Mouse (Mus musculus) adrenal gland, postnatal 10 days (tissue): ENCODE measurements around the gene Stra6. TPM values are rescaled to one million over a fixed set of nuclear protein-coding genes. Genes with fewer than 3 reads are reported as not detected.
A peak's percentile ranks its signal among the peaks of the same experiment; 100 is the strongest.

Experiments used
- DNase-seq: peaks from one replicate; pipeline ENCODE4 v3.0.0; 2021; ENCODE audit warnings: mixed read lengths
- total RNA-seq, 2 experiments: library from RNA; stranded (reverse); gene quantifications; 2 replicates each; pipeline ENCODE4 v1.2.3; 2021

The Stra6 gene
- total RNA-seq, 2 experiments from 2014 or later = 1.1 to 1.3 TPM

DNA sequence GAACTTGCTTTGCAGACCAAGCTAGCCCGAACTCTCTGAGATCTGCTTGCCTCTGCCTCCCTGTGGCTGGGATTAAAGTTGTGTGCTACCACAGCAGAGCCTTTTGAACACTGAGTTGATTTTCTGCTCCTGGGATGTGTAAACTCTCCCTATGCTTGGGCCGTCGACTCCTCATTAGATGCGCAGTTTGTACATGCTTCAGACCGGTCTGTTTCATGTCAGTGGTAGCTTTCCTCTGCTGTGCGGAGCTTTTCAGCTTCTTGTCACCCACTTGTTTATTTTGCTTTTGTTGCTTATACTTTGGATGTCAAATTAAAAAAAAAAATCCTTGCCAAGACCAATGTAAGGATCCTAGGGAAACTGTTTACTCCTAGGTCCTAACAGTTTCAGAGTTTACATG lies 32.4 kb downstream of the Stra6 start:
- no peak for DNase-seq

GRCm38 (mm10) chr9:58096629-58097301 lies 33.2 kb downstream of the Stra6 start:
- no peak for DNase-seq

DNA sequence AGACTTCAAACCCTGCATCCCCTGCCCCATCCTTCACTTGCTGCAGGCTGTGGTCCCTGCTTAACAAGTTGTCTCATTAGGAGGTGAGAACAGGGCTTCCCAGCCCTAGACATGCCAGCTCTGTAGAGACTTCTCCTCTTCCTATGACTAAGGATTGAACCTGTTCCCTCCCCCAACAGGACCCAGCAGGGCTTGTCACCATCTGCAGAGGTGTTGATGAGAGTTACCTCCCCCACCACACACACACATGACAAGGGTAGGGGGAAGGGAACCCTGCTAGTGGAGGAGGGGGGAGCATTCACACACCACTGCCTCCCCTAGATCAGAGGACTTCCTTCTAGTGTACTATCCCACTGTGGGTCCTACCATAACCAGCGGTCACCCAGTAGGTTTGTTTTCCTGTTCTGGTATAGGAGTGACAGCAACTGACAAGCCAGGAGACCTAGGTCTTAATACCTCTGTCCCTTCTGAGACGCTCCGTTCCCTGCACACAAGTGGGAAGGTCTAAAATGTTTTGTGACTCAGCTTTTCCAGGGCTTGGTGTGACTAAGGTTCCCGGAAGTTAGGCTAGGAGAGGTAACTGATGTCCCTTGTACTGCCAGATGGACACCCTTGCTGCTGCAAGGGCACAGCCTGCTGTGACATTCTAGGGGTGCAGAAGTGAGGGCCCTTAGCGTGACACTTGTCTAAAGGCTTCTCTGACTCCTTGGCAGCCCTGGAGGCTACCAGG lies 36.4 kb downstream of the Stra6 start:
- peak; percentile 13 for DNase-seq

GRCm38 (mm10) chr9:58102013-58102412 lies 38.4 kb downstream of the Stra6 start:
- no peak for DNase-seq

DNA sequence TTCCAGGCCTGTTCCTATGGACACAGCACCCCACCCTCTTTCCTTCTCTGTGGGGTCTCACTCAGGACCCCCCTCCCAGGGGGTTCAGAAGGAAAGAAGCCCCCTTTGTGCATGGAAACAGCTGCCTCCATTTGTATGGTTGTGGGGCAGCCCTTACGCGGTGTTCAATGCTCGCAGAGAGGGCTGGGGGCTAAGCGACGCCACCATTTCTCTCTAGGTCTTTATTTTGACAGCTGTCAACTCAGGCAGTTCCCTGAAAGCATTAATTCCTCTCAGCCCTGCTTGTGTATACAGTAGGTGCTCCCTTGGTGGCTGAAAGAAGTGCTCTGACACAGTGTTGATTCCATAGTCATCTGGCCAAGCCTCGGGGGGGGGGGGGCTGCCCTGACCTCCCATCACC lies 40.1 kb downstream of the Stra6 start:
- DNase-seq = no peak

- DNase-seq = peak; percentile 36
Observed at GRCm38 (mm10) chr9:58105595-58106169, 42.1 kb downstream of the Stra6 start.

DNA sequence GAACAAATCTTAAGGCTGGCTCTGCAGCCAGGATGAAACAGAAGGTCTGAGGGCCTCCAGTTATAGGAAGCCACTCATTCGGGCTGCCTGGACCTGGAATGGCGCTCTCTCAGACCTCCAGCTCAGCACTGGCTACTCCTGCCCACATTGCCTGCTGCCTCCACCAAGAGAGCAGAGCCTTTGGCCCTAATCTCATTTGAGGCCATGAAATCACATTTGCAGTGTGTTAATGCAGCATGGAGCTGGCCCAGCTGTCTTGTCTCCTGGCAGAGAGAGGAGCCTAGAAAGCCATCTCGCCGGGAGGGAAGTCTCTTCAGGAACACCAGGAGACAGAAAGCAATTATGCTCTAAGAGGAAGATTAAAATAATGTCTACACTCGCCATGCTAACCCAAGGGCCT lies 43.9 kb downstream of the Stra6 start:
- DNase-seq = no peak

DNA sequence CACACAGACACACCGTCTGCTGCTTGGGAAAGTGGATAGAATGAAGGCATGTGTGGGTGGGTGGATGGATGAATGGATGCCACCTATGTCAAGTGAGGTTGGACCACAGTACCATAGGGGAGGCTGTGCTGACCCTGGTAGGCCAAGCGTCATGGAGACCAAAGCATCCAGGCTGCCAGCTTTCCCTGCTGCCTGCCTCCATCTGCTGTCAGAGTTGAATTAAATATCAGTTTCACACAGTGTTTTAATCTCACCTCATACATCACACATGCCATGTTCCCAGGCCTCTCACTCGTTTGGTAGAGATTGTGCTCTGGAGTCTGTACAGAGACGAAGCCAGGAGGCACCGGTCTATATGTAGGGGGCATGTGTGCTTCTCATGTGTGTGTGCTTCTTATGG lies 47.2 kb downstream of the Stra6 start:
- DNase-seq = no peak

DNA sequence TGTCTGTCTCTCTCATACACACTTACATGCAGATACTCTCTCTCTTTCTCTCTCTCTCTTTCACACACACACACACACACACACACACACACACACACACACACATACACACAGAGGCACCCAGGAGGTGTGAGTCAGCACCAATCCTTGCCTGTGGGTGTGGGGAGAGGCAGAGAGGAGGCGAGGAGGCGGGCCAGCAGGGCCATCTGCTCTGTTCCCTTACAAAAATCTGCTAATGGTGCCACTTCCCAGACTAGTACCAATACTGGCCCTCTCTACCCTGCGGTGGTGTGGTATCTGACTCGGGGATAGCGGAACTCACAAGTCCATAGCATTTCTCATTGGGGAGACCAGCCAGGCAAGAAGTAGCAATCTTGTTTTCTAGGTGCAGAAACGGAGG lies 47.8 kb downstream of the Stra6 start:
- DNase-seq = peak; percentile 56

DNA sequence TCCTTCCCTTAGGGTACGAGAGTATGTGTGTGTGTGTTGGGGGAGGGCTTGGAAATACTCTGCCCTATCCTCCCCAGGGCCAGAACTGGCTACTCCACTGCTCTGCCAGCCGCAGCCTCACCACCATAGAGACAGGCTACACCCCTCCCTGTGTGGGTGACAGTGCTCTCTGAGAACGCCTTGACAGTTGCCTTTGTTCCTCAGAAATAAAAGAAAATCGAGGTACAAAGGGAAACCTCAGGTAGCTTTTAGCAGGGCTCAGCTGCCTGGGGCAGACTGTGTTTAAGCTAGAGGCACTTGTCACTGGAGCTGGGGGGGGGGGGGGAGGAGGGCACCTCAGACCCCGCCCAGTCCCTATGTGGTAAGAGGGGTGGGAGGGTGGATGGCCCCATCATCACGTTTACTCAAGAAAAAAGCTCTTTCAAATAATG lies 48.7 kb downstream of the Stra6 start:
- DNase-seq = no peak

DNA sequence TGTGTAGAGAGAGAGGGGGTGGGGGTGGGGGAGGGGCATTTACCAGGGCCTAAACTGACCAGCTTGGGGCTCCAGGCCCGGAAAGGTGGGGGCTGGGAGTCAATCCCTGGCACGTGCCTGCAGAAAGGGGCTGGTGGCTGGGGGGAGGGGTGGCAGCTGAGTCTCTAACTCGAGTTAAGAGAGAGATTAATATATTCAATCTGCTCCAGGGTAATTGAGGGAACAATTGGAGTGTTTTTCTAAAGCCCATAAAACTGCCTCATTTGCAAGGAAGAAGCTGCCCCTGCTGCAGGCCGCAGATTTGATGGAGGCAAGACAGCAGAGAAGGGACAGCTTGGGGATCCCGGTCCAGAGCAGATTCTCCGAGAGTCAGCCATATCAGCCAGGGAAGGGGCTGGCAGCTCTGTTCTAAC lies 49.3 kb downstream of the Stra6 start:
- DNase-seq = no peak

DNA sequence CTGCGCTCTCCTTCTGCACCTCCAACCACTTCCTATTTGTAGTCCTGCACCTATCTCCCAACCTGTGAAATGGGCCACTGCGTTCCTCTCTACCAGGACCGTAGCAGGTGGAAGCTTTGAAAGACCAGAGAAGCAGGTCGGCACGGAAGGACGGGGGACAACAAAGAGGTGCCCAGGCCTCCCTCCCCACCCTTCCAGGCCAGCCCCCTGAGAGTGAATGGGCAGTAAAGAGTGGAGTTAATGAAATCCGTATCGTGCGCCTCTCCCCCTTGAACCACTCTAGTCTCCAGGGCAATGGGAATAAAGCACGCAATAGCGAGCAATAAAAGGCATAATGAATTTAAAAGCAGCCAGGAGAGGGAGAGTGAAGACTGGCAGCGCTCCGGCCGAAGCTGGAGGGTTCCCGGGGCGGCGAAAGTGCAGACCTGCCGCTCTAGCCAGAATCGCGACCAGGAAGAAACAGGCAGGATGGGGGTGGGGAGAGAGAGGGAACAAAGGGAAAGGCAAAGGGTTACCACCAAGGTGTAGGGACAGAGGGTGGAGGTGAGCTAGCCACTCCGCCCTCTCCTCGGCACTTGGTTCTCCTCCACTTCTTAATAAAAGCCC lies 49.8 kb downstream of the Stra6 start:
- peak; percentile 19 for DNase-seq

DNA sequence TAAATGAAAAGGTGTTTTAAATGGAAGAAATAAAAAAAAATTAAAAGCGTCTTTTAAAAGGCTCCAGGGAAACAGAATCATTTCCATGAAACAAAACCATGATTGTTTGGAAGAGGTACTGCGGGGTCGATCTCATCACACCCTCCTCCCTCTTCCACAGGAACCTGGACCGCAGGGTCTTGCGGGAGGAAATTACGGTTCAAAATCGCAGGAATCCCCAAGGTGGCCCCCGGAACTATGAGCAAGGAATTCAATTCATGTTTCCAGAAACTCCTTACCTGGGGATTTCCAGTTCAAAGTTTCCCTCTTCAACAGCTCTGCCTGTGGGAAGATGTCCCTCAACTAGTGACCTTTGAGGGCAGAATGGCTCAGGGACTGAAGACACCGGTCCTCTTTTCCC lies 50.4 kb downstream of the Stra6 start:
- DNase-seq = no peak

- no peak for DNase-seq
Observed at GRCm38 (mm10) chr9:58115297-58115925, 51.8 kb downstream of the Stra6 start.

DNA sequence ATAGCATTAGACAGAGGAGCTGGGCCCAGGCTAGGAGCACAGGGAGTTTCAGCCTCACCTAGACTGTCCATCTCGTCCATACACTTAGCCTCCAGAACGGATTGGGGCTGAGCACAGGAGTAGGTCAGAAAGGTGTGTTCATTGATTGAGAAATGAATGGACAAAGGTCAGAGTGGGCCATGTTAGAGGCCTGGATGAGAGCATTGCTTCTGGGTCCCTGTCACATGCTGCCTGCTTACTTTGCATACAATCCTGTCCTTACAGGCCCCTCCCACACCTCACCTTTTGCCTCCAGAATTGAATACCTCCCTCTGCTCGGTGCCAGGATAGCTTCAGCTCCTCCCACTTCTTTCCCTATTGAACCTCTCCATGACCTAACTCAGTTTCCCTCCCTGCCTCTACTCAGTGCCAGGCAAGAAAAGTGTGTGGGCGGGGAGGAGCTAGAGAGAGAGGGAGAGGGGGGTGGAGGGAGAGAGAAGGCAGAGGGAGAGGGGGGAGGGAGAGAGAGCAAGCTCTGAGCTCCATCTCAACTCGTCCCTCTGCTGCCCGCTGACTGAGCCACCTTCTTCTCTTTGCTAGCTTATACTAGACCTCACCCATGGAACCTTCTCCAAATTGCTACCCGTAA lies 52.5 kb downstream of the Stra6 start:
- no peak for DNase-seq

GRCm38 (mm10) chr9:58118671-58119070 lies 55.1 kb downstream of the Stra6 start, which contains the start of gene Ccdc33:
Gene Ccdc33 (minus strand): TSS chr9:58118823.
- no peak for DNase-seq

DNA sequence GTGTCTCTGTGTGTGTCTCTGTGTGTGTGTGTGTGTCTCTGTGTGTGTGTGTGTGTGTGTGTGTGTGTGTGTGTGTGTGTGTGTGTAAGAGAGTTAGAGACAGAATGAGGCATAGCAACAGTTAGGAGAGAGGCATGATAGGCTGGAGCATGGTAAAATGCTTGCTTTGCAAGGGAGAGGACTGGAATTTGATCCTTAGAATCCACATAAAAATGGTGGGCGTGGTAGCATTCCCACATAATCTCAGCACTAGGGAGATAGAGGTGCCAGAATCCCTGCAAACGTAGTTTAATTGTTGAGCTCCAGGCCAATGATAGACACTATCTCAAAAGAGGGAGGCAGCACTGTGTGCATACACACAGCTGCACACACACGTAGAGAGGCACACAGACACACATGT lies 61.5 kb downstream of the Stra6 start:
- DNase-seq = no peak

DNA sequence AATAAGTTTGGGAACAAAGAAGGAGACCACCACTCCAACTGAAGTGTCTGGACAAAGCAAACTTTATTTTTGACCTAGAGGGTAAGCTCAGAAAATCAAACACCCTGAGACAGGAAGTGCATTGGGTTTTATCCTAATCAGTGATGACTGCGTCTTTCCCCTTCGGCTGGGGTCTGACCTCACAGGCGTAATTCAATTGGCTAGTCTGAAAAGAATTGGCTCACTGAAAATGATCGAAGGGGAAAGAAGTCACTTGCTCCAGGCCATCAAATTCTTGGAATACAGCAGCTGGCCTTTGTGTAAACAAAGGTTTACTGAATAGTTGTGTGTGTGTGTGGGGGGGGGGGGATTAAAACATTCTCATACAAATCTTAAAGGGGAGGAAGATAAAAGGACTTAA lies 62.2 kb downstream of the Stra6 start:
- DNase-seq = no peak

DNA sequence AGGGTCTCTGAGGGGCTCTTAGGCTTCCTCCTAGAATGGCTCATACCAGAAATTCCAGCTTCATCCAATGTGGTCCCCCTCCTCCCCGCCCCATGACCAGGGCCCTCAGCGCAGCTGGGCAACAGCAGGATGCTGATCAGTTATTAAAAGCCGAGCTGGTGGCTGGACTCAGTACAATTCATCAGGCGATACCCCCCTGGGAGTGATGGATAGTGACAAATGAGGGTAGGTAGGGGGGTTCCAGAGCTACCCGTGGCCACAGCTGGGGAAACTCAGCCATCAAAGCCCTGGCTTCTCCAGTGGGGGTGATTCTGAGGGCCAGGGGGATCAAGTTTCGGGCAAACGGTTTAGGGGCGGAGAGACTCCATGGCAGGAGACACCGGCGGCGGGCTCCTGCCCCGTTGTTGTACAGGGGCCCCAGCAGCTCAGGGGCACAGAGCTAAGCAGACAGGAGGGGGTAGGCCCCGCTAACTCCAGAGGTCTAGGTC lies 65.4 kb downstream of the Stra6 start:
- no peak for DNase-seq

GRCm38 (mm10) chr9:58129508-58129907 lies 65.9 kb downstream of the Stra6 start:
- no peak for DNase-seq

DNA sequence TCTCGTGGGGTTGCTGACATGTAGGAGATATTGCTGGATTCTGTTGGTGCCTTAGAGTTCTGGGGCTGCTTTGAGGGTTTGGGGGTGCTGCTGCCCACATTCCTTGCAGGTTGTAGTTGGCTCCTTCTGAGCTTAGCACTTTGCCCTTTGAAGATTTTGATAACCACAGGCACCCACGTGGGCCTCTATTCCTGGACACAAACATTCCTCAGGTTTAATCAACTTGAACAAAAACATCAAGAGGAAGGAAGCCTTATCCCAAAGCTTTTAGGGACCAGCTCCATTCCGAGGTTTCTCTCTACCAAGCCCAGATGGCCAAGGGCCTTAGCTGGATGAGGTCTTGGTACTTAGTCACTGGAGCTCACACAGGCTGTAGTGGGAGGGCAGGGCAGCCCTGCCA lies 67.3 kb downstream of the Stra6 start:
- DNase-seq = no peak

DNA sequence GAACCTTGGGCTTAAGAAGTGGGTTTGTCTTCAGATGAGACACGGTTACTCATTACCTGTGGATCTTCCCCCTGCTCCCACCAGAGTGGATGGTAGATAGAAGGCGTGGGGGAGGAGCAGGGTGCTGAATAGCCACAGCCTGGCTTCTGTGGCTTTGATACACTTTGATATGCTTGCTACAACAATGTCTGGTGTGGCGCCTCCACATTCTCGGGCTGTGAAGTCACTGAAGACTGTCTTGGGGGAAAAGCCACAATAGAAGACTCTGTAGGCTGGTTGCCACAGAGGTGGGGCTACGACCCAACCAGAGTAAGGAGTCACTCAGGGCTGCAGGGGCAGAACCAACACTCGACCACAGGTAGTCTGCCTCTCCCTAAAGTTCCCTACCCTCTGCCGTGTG lies 68.1 kb downstream of the Stra6 start:
- DNase-seq = no peak
